Mouse (Mus musculus): ENCODE results near the gene Sugp1. TPM values are rescaled to one million over a fixed set of nuclear protein-coding genes. Genes with fewer than 3 reads are reported as not detected.

The Sugp1 gene
- polyA plus RNA-seq, 1 experiment, result 43.6 TPM

DNA sequence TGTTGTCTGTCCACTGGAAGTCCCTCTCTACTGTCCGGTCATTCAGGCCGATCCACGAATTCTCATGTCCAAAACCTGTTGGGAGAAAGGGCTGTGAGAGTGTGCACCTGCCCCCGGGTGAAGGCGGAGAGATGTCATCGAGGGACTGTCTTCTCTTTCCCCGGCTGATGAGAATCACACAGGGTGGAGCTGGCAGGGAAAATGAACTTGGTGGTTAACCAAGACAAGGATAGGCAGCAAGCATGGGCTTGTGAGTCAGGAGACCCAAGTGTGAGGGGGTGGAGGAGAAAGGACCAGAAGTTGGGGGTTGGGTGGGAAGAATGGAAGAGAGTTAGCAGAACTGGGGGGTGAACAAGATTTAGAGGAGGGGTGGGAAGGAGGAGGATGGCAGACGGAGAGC, 57.6 kb downstream of the Sugp1 start:
- TF ChIP-seq CTCF (IDR thresholded peaks at IDR 0.05; ENCODE audit: borderline replicate concordance, insufficient read depth, low read depth, low read length) (no peak), POLR2A (IDR thresholded peaks at IDR 0.05; ENCODE audit: borderline replicate concordance, insufficient read depth, low read length) (no peak)
- 86% methylated on average over 8 of the region's 8 CpGs for WGBS
- Histone ChIP-seq H3K27ac (ENCODE audit: insufficient read depth, low read length) (no peak overlapping the region), H3K4me3 (replicated peaks; ENCODE audit: insufficient read depth, low read depth, low read length) (no peak overlapping the region), H3K27me3 (ENCODE audit: control insufficient read depth, insufficient read depth, low read length) (no peaks in the 10 kb centered on the region), H3K4me1 (ENCODE audit: control insufficient read depth, insufficient read depth, low read length) (no peaks in the 10 kb centered on the region; the same call in 1 of the 2 replicates)
- no peak for DNase-seq

DNA sequence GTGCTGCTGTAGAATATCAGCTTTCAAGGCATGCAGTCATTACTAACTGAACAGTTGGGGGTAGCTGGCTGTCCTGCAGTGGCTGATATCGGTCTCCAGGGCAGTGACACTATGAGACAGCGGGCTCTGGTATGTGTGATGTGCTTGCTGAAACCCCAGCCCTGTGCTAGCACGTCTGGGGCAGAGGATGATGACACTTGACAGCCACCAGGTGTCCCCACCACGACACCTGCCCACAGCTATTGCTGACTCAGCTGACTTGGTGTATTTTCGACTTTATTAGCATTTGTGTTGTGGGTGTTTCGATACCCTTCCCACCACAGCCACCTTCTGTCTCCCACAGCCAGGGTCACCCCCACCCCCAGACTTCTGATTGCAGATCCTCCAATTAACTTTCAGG, 61.9 kb downstream of the Sugp1 start:
- Histone ChIP-seq H3K27ac (ENCODE audit: insufficient read depth, low read length) (no peak overlapping the region), H3K4me3 (replicated peaks; ENCODE audit: insufficient read depth, low read depth, low read length) (no peak overlapping the region), H3K27me3 (ENCODE audit: control insufficient read depth, insufficient read depth, low read length) (no peaks in the 10 kb centered on the region), H3K4me1 (ENCODE audit: control insufficient read depth, insufficient read depth, low read length) (no peaks in the 10 kb centered on the region; the same call in 1 of the 2 replicates)
- TF ChIP-seq POLR2A (IDR thresholded peaks at IDR 0.05; ENCODE audit: borderline replicate concordance, insufficient read depth, low read length), result no peak
- peak; percentile 90 for TF ChIP-seq CTCF (IDR thresholded peaks at IDR 0.05; ENCODE audit: borderline replicate concordance, insufficient read depth, low read depth, low read length)
- WGBS, result 9% methylated on average over 6 of the region's 6 CpGs
- peak; percentile 41 to 56 for DNase-seq

DNA sequence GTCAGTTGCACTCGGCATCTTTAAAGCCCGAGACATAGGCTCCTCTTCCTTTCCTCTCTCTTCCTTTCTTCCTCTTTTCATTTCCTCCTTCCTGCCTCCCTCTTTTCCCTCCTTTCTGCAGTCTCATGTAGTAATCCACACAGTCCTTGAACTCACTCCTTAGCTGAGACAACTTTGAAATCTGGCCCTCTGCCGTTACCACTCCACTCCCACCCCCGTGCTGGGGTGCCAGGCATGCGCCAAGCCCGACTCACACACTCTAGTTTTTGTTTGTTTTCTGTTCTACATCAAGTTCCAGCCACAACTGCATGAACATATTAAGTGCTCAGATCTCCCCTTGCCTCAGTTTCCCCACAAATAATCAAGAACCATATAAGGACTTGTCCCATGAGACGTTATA, 62.3 kb downstream of the Sugp1 start:
- TF ChIP-seq CTCF (IDR thresholded peaks at IDR 0.05; ENCODE audit: borderline replicate concordance, insufficient read depth, low read depth, low read length), result no peak
- no peak for TF ChIP-seq POLR2A (IDR thresholded peaks at IDR 0.05; ENCODE audit: borderline replicate concordance, insufficient read depth, low read length)
- Histone ChIP-seq H3K27ac (ENCODE audit: insufficient read depth, low read length) (no peak overlapping the region), H3K27me3 (ENCODE audit: control insufficient read depth, insufficient read depth, low read length) (no peaks in the 10 kb centered on the region), H3K4me3 (replicated peaks; ENCODE audit: insufficient read depth, low read depth, low read length) (no peak overlapping the region), H3K4me1 (ENCODE audit: control insufficient read depth, insufficient read depth, low read length) (no peaks in the 10 kb centered on the region; the same call in 1 of the 2 replicates)
- WGBS, result 70% methylated on average over 7 of the region's 7 CpGs
- no peak for DNase-seq

DNA sequence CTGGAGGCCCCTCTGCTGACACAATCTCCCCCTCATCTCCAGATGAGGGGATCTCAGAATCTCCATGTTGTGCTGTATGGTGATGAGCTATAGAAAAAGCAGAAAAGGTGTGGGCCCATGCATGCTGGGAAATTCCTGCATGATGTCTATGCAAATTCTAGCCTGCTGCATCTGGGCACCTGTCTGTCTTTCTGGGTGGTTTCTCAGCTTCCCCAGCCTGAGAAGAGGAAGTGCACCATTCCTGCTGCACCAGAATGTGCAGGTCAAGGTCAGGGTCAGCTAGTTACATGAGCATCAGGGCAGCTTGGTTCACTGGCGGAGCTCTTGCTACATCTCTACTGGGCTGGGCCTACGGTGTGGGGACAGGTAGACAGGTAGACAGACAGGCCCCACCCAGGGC, 67.8 kb downstream of the Sugp1 start:
- TF ChIP-seq CTCF (IDR thresholded peaks at IDR 0.05; ENCODE audit: borderline replicate concordance, insufficient read depth, low read depth, low read length) (no peak), POLR2A (IDR thresholded peaks at IDR 0.05; ENCODE audit: borderline replicate concordance, insufficient read depth, low read length) (no peak)
- H3K4me1 ChIP-seq (ENCODE audit: control insufficient read depth, insufficient read depth, low read length), result 0 out of 2 replicates have a peak, but pooled peaks cover 4% of the 10 kb centered on the region
- WGBS, result 98% methylated on average over 2 of the region's 2 CpGs
- no peak overlapping the region for H3K4me3 ChIP-seq (replicated peaks; ENCODE audit: insufficient read depth, low read depth, low read length)
- H3K27ac ChIP-seq (ENCODE audit: insufficient read depth, low read length), result no peak overlapping the region
- H3K27me3 ChIP-seq (ENCODE audit: control insufficient read depth, insufficient read depth, low read length), result no peaks in the 10 kb centered on the region
- DNase-seq, result no peak

DNA sequence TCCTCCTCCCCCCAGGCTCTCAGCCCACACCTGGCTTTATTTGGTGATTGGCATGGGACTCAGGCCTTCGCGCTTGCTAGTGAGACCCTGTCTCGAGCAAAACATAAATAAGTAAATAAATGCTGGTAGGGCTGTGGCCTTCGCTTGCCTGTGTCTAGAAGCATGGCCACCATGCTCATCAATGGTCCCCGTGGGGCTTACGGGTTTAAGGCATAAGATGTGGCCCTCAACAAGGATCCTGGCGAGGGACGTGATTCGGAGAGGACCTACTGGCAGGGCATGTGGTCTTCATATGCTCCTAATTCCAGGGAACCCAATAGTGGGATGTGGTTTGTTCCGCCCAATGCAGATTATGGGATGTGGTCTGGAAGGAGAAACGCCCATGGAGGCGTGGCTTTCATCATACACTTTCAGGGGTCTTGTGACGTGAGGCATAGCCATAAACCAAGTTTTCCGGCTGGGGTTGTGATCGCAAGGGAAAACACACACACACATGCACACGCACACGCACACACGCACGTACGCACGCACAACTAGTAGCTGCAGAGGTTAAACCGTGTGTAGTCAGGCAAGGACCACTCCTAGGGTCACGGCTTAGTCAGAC, 68.7 kb downstream of the Sugp1 start:
- 78% methylated on average over 23 of the region's 23 CpGs for WGBS

DNA sequence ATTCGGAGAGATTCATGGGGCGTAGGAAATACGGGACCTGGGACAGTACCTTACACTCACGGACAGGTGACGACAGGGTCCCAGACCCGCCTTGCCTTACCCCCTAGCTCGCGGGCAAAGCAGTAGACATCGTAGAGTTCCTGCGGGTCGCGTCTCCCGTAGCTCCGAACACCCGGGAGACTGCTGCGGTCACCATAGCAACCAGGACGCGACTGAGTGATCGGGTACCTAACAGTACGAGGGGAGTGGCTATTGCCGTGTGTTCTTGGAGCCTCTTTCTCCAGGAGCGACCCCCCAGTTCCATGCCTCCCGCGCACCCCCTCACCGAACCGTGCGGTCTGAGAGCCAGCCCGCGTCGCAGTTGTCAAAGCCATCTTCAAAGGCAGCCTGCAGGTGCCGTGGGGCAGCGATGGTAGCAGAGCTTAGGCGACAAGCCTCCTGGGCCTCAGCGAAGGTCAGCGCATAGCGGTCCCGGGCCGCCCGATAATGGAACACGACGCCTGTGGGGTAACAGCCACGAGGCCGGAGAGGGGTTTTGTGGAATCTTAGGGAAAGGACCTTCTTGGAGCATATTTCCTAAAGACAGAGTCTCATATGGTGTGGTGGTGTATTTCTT, 69.9 kb downstream of the Sugp1 start:
- H3K27ac ChIP-seq (ENCODE audit: insufficient read depth, low read length), result no peak overlapping the region
- TF ChIP-seq CTCF (IDR thresholded peaks at IDR 0.05; ENCODE audit: borderline replicate concordance, insufficient read depth, low read depth, low read length) (no peak), POLR2A (IDR thresholded peaks at IDR 0.05; ENCODE audit: borderline replicate concordance, insufficient read depth, low read length) (no peak)

More for the DNA sequence above, 68.7 kb downstream of the Sugp1 start:
- no peak overlapping the region for H3K27ac ChIP-seq (ENCODE audit: insufficient read depth, low read length)
- 0 out of 2 replicates have a peak, but pooled peaks cover 4% of the 10 kb centered on the region for H3K4me1 ChIP-seq (ENCODE audit: control insufficient read depth, insufficient read depth, low read length)
- H3K4me3 ChIP-seq (replicated peaks; ENCODE audit: insufficient read depth, low read depth, low read length), result no peak overlapping the region
- H3K27me3 ChIP-seq (ENCODE audit: control insufficient read depth, insufficient read depth, low read length), result no peaks in the 10 kb centered on the region
- no peak for DNase-seq
- TF ChIP-seq POLR2A (IDR thresholded peaks at IDR 0.05; ENCODE audit: borderline replicate concordance, insufficient read depth, low read length) (no peak), CTCF (IDR thresholded peaks at IDR 0.05; ENCODE audit: borderline replicate concordance, insufficient read depth, low read depth, low read length) (no peak)

DNA sequence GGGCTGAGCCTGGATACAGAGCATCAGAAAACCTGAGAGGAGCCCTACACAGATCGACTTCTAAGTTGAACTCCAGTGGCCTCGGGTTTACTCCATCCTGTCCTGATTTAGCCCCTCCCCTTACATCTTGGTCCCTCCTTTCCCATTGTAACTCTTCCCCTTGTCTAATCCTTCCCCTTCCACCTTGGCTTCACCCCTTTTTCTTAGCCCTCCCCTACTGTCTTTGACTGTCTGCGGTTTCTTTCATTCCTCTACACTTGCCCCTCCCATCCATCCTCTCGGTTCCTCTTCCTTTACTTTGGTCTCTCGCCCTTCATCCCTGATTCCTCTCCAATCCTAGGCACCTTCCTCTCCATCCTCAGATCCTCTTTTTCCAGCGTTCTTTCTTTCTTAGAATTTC, 71.9 kb downstream of the Sugp1 start:
- Histone ChIP-seq H3K4me3 (replicated peaks; ENCODE audit: insufficient read depth, low read depth, low read length) (no peak overlapping the region), H3K27me3 (ENCODE audit: control insufficient read depth, insufficient read depth, low read length) (no peaks in the 10 kb centered on the region), H3K27ac (ENCODE audit: insufficient read depth, low read length) (no peak overlapping the region), H3K4me1 (ENCODE audit: control insufficient read depth, insufficient read depth, low read length) (peaks cover 10% of the 10 kb centered on the region; the same call in 1 of the 2 replicates)
- TF ChIP-seq CTCF (IDR thresholded peaks at IDR 0.05; ENCODE audit: borderline replicate concordance, insufficient read depth, low read depth, low read length) (no peak), POLR2A (IDR thresholded peaks at IDR 0.05; ENCODE audit: borderline replicate concordance, insufficient read depth, low read length) (no peak)
- no peak for DNase-seq
- 30% methylated on average over 6 of the region's 6 CpGs for WGBS

More for the DNA sequence above, 69.9 kb downstream of the Sugp1 start:
- WGBS, result 39% methylated on average over 43 of the region's 43 CpGs
- 0 out of 2 replicates have a peak, but pooled peaks cover 4% of the 10 kb centered on the region for H3K4me1 ChIP-seq (ENCODE audit: control insufficient read depth, insufficient read depth, low read length)
- no peaks in the 10 kb centered on the region for H3K27me3 ChIP-seq (ENCODE audit: control insufficient read depth, insufficient read depth, low read length)
- H3K4me3 ChIP-seq (replicated peaks; ENCODE audit: insufficient read depth, low read depth, low read length), result no peak overlapping the region
- DNase-seq, result no peak

DNA sequence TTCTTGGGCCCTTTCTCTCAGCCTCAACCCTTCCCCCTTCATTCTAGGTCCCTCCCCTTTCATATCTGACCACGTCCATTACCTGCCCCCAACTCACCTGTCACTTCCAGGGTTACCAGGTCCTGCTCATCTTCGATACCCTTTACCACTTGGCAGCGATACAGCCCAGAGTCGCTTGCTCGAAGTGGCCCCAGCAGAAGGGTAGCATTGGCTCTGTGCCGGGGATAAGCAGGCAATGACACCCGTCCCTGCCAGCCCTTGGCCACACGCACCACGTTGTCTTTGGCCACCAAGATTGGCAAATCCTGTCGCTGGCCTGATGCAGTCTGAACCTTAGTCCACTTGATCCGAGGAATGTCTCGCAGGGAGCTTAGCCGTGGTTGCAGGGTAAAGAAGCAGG, 72.3 kb downstream of the Sugp1 start:
- no peaks in the 10 kb centered on the region for H3K27me3 ChIP-seq (ENCODE audit: control insufficient read depth, insufficient read depth, low read length)
- H3K4me3 ChIP-seq (replicated peaks; ENCODE audit: insufficient read depth, low read depth, low read length), result no peak overlapping the region
- H3K4me1 ChIP-seq (ENCODE audit: control insufficient read depth, insufficient read depth, low read length), result peaks cover 14% of the 10 kb centered on the region; the same call in 1 of the 2 replicates
- H3K27ac ChIP-seq (ENCODE audit: insufficient read depth, low read length), result no peak overlapping the region
- WGBS, result 21% methylated on average over 13 of the region's 13 CpGs
- TF ChIP-seq CTCF (IDR thresholded peaks at IDR 0.05; ENCODE audit: borderline replicate concordance, insufficient read depth, low read depth, low read length) (no peak), POLR2A (IDR thresholded peaks at IDR 0.05; ENCODE audit: borderline replicate concordance, insufficient read depth, low read length) (no peak)
- DNase-seq, result no peak
